Mouse (Mus musculus): Measurements from ENCODE around the gene Ppp2r2c.

The Ppp2r2c gene

DNA sequence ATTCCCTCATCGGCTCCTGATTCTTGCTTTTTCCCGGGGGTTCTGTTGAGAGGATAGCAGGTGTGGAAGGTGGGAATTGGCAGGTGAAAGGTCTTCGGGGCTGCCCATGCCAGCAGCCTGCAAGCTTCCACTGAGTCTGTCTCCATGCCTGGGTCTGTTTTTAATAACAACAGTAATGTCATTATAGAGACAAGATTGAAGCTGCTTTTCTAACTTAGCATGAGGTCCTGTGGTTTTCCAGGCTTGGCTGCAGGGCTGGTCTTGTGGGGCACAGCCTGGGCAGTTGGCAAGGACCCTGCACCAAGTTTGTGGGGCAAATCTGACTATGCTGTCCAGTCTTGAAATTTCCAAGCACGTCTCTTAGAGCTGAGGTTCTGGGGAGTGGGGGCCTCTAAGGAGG is 7.6 kb downstream of the Ppp2r2c start:
- no peak for DNase-seq

- peak; percentile 59 for DNase-seq
Observed at GRCm38 (mm10) chr5:36876777-36877396, 8.6 kb downstream of the Ppp2r2c start.

- DNase-seq: no peak
Observed at GRCm38 (mm10) chr5:36877641-36878040, 9.3 kb downstream of the Ppp2r2c start.

- no peak for DNase-seq
Observed at GRCm38 (mm10) chr5:36878801-36879200, 10.5 kb downstream of the Ppp2r2c start.

DNA sequence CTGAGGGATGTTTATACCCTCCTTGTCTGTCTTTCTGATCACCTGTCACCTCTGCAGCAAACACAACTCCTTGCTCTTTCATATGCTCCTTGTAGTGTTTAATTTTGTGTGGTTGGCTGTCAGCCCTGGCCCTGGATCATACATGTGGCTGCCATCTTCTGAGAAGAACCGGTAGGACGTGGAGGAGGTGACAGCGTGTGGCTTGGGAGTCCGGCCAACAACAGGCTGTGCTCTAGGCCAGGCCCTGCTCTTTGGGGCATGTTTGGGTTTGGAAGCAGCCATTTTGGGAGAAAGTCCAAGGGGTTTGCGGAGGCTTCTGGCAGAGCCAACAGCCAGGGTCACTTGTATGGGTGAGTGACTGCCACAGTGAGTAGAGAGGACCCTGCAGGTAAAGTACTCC is 12.3 kb downstream of the Ppp2r2c start:
- DNase-seq: no peak

GRCm38 (mm10) chr5:36883516-36883915 is 15.2 kb downstream of the Ppp2r2c start:
- no peak for DNase-seq

DNA sequence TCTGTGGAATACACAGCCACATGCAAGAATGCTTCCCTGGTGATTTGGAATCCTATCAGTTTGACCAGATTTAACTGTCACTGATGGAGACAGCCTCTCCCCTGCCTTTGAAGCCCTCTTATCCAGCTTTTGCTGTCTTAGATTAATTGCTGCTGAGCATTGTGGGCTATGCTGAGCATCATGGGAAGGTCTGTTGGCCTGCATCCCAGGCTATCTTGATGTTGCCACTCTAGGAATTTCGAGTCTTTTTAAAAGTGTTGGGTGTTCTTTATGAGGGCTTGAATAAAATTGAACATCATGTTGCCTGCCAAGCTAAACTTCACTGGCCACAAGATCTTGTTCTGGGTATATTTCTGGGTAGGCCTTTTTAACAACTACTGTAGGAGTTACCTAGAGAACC is 16.8 kb downstream of the Ppp2r2c start:
- DNase-seq: peak; percentile 47

- no peak for DNase-seq
Observed at GRCm38 (mm10) chr5:36885595-36885994, 17.3 kb downstream of the Ppp2r2c start.

DNA sequence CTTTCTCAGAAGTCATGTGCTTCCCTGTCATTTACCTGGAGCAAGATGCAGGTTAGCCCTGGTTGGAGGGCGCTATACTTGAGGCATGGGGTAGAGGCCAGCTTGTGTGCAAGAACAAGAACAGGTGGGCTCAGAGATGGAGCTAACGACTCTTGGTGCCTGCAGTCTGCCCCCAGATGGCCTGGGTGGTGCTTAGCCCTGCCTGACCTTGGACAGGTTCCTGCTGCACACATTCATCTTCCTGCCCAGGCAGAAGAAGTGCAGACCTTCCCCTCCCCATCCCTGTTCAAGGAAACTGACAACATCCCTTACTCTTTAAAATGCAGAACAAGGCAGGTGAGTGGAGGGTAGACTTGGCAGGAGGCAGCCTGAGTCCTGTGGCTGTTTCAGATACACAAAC is 18.0 kb downstream of the Ppp2r2c start:
- DNase-seq: no peak

DNA sequence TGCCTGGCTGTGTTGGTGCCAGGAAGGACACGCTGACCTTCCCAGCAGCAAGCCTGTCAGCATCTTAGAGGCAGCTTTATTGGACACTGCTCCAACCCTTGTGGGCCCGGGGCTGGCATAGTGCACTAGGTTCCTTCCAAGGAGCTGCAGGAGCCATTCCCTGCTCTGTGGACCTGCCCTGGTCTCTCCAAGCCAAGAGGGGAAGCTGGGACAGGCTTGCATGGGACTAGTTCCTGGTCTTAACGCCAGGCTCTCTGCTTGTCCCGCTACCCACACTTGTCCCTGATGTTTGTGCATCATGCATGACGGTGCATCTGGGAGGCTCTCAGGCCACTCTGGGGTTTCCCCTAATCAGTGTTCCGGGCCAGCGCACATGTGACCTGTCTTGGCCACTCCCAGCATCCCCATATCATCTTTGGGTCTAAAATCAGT is 18.6 kb downstream of the Ppp2r2c start:
- DNase-seq: no peak

GRCm38 (mm10) chr5:36887299-36887988 is 19.1 kb downstream of the Ppp2r2c start:
- DNase-seq: no peak

- no peak for DNase-seq
Observed at GRCm38 (mm10) chr5:36888501-36888900, 20.2 kb downstream of the Ppp2r2c start.

DNA sequence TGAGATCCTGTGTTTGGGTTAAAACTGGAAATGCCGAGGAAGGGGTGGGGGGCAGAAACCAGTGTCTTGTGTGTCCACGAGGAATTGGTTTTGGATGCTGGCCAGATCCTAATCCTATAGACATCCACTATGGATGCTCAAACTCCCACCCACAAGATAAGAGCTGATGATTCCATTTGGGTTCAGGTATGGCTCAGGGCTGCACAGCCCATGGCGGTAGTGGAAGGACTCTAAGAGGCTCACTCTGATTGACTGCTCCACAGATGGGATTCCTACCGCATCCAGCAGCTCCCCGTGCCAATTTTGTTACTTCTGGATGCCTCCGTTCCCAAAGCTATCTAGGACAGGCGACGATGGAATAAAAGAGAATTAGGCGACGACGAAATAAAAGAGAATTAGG is 20.6 kb downstream of the Ppp2r2c start:
- no peak for DNase-seq

- DNase-seq: no peak
Observed at GRCm38 (mm10) chr5:36889380-36889886, 21.1 kb downstream of the Ppp2r2c start.

GRCm38 (mm10) chr5:36890794-36891193 is 22.5 kb downstream of the Ppp2r2c start:
- DNase-seq: peak; percentile 41

DNA sequence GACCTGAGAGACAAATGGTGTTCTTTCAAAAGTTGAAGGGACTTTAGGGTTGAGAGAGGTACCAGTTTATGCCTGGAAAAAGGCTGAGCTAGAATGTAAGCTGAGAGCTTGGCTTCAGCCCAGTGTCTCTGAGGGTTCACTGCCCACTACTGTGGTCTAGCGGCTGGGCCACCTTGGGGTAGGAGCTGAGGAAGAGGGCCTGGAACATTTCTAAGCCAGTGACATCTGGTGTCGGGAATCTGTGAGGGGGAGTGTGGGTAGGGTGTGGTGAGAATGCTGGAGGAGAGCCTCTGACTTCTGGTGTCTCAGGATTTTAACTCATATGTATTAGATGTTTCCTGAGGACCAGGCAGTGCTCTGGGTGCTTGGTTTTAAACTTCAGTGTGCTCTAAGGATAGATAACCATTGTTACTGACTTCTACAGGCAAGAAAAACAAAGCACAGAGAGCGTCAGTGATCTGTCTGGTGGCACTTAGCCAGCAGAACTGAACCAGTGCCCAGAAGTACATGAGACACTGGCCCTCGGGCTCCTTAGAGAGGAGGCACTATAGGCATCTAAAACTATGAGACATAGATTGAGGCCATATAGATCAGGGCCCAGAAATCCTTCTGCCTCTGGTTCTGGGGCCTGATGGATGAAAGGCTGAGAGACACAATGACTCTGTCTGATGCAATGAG is 23.6 kb downstream of the Ppp2r2c start:
- DNase-seq: no peak

GRCm38 (mm10) chr5:36893263-36893662 is 24.9 kb downstream of the Ppp2r2c start:
- no peak for DNase-seq

GRCm38 (mm10) chr5:36894070-36894469 is 25.8 kb downstream of the Ppp2r2c start:
- DNase-seq: no peak

DNA sequence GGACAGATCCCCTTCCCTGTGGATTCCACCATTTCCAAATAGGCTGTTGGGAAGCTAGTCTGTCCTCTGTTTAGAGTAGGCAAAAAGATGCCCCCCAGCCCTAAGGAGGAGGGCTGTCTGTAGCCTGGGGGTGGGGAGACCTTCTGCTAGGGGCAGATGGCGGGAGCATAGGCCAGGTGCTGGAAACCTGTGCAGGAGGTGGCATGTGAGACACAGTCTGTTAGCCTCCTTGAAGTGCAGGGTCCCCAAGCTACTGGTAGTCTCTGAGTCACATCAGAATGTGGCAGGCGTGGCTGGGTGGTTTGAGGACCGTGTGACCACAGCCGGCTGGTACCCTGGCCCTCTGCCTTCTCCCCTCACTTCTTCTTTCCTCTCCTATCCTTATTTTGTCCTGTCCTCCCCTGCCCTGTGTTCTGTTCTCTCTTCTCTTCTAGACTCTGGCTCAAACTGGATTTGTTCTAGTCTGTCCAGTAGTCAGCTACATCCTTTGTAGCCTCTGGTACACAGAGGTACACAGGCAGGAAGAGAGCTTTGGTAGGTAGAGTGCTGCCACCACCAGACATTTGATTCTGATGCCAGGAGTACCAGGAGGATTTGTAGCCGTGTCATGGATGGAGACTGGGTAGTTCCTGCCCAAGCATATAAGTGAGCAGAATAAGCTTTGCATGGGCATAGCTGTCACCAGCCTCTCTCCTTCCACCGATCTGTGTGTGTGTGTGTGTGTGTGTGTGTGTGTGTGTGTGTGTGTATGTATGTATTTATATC is 26.5 kb downstream of the Ppp2r2c start:
- DNase-seq: no peak

- peak; percentile 74 for DNase-seq
Observed at GRCm38 (mm10) chr5:36895621-36896573, 27.6 kb downstream of the Ppp2r2c start.

DNA sequence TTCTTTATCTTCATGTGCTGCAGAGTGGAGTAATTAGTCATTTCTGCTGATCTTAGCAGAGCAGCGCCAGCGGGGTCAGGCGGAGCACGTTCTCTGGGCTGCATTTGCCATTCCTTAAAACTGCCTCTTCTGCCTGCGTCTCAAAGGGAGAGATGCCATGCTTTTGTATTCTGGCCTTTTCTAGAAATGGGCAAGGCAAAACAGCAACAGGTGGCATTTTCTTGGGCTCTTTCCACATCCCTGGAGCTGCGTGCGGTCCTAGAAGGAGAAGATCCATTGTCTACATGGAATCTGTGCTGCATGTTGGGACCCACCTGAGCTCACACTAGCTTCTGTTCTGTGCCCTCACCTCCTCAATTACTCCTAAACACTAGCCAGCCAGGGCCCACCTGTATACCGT is 29.7 kb downstream of the Ppp2r2c start:
- no peak for DNase-seq

Measured in retina, postnatal 1 day (tissue).